Mouse (Mus musculus): ENCODE measurements around the gene Fam71e2. TPM values are rescaled to one million over a fixed set of nuclear protein-coding genes. Genes with fewer than 3 reads are reported as not detected.
A peak's percentile ranks its signal among the peaks of the same experiment; 100 is the strongest.
"Not testable (repeated sequence)": the region's sequence is repeated elsewhere in the genome, so short reads cannot be mapped to it uniquely, and the experiment has no call there.

The Fam71e2 gene
- not detected in 2 replicates for polyA plus RNA-seq (2011; ENCODE audit: insufficient read length, low read depth, missing spikeins)

GRCm38 (mm10) chr7:4771202-4771601 is at the start of gene Fam71e2:
Fam71e2 (minus strand) TSS chr7:4771302.
- Histone ChIP-seq H3K4me1 (ENCODE audit: control insufficient read depth, insufficient read depth, low read length) (no peaks in the 10 kb centered on the region), H3K4me3 (ENCODE audit: insufficient read depth, low read length) (no peak within 1 kb of the TSS), H3K27ac (ENCODE audit: insufficient read depth, low read length) (no peak within 1 kb of the TSS)
- no peak for TF ChIP-seq CTCF (IDR thresholded peaks at IDR 0.05; ENCODE audit: borderline replicate concordance, insufficient read depth, low read length)
- no peak for TF ChIP-seq POLR2A (IDR thresholded peaks at IDR 0.05; ENCODE audit: low read depth, low read length)

GRCm38 (mm10) chr7:4816559-4816958 is 45.5 kb upstream of the Fam71e2 start:
- H3K4me3 ChIP-seq (ENCODE audit: insufficient read depth, low read length): no peak overlapping the region
- H3K4me1 ChIP-seq (ENCODE audit: control insufficient read depth, insufficient read depth, low read length): no peaks in the 10 kb centered on the region
- TF ChIP-seq POLR2A (IDR thresholded peaks at IDR 0.05; ENCODE audit: low read depth, low read length): no peak
- TF ChIP-seq CTCF (IDR thresholded peaks at IDR 0.05; ENCODE audit: borderline replicate concordance, insufficient read depth, low read length): no peak
- no peak overlapping the region for H3K27ac ChIP-seq (ENCODE audit: insufficient read depth, low read length)

GRCm38 (mm10) chr7:4813105-4813791 is 42.1 kb upstream of the Fam71e2 start:
- TF ChIP-seq POLR2A (IDR thresholded peaks at IDR 0.05; ENCODE audit: low read depth, low read length): no peak
- no peak for TF ChIP-seq CTCF (IDR thresholded peaks at IDR 0.05; ENCODE audit: borderline replicate concordance, insufficient read depth, low read length)
- Histone ChIP-seq H3K4me3 (ENCODE audit: insufficient read depth, low read length) (peak overlapping the region; percentile 62), H3K27ac (ENCODE audit: insufficient read depth, low read length) (peak overlapping the region; percentile 53; the same call in 1 of the 2 replicates), H3K4me1 (ENCODE audit: control insufficient read depth, insufficient read depth, low read length) (peaks cover 7% of the 10 kb centered on the region; the same call in 1 of the 2 replicates)

- peak within 1 kb of the TSS; percentile 86 for H3K27ac ChIP-seq (ENCODE audit: insufficient read depth, low read length)
- peak within 1 kb of the TSS; percentile 93 for H3K4me3 ChIP-seq (ENCODE audit: insufficient read depth, low read length)
- H3K4me1 ChIP-seq (ENCODE audit: control insufficient read depth, insufficient read depth, low read length): peaks cover 7% of the 10 kb centered on the region; the same call in 1 of the 2 replicates
- TF ChIP-seq CTCF (IDR thresholded peaks at IDR 0.05; ENCODE audit: borderline replicate concordance, insufficient read depth, low read length): no peak
- TF ChIP-seq POLR2A (IDR thresholded peaks at IDR 0.05; ENCODE audit: low read depth, low read length): peak; percentile 85
These were observed 41.4 kb upstream of the Fam71e2 start, which contains the start of gene Ube2s for GRCm38 (mm10) chr7:4812303-4813104. Ube2s (minus strand) TSS chr7:4812590.

- TF ChIP-seq POLR2A (IDR thresholded peaks at IDR 0.05; ENCODE audit: low read depth, low read length) (0 out of 2 replicates have a peak, but pooled peaks have one; percentile 2), CTCF (IDR thresholded peaks at IDR 0.05; ENCODE audit: borderline replicate concordance, insufficient read depth, low read length) (no peak)
- peaks cover 10% of the 10 kb centered on the region; the same call in 1 of the 2 replicates for H3K4me1 ChIP-seq (ENCODE audit: control insufficient read depth, insufficient read depth, low read length)
- peak overlapping the region; percentile 20 for H3K27ac ChIP-seq (ENCODE audit: insufficient read depth, low read length)
- peak overlapping the region; percentile 93 for H3K4me3 ChIP-seq (ENCODE audit: insufficient read depth, low read length)
These were observed 40.8 kb upstream of the Fam71e2 start for GRCm38 (mm10) chr7:4811842-4812302.

- peaks cover 10% of the 10 kb centered on the region; the same call in 1 of the 2 replicates for H3K4me1 ChIP-seq (ENCODE audit: control insufficient read depth, insufficient read depth, low read length)
- H3K27ac ChIP-seq (ENCODE audit: insufficient read depth, low read length): not testable (repeated sequence)
- peak overlapping the region; percentile 93 for H3K4me3 ChIP-seq (ENCODE audit: insufficient read depth, low read length)
These were observed 40.0 kb upstream of the Fam71e2 start for GRCm38 (mm10) chr7:4811131-4811530.

- TF ChIP-seq POLR2A (IDR thresholded peaks at IDR 0.05; ENCODE audit: low read depth, low read length) (no peak), CTCF (IDR thresholded peaks at IDR 0.05; ENCODE audit: borderline replicate concordance, insufficient read depth, low read length) (no peak)
- no peak overlapping the region for H3K27ac ChIP-seq (ENCODE audit: insufficient read depth, low read length)
- H3K4me1 ChIP-seq (ENCODE audit: control insufficient read depth, insufficient read depth, low read length): peaks cover 10% of the 10 kb centered on the region; the same call in 1 of the 2 replicates
- H3K4me3 ChIP-seq (ENCODE audit: insufficient read depth, low read length): no peak overlapping the region
These were observed 35.6 kb upstream of the Fam71e2 start for GRCm38 (mm10) chr7:4806716-4807115.

- Histone ChIP-seq H3K4me1 (ENCODE audit: control insufficient read depth, insufficient read depth, low read length) (peaks cover 3% of the 10 kb centered on the region; the same call in 1 of the 2 replicates), H3K27ac (ENCODE audit: insufficient read depth, low read length) (no peak overlapping the region), H3K4me3 (ENCODE audit: insufficient read depth, low read length) (no peak overlapping the region)
- TF ChIP-seq POLR2A (IDR thresholded peaks at IDR 0.05; ENCODE audit: low read depth, low read length): no peak
- TF ChIP-seq CTCF (IDR thresholded peaks at IDR 0.05; ENCODE audit: borderline replicate concordance, insufficient read depth, low read length): no peak
These were observed 31.1 kb upstream of the Fam71e2 start for GRCm38 (mm10) chr7:4802247-4802646.

- H3K4me1 ChIP-seq (ENCODE audit: control insufficient read depth, insufficient read depth, low read length): peaks cover 3% of the 10 kb centered on the region
- TF ChIP-seq POLR2A (IDR thresholded peaks at IDR 0.05; ENCODE audit: low read depth, low read length) (peak; percentile 50), CTCF (IDR thresholded peaks at IDR 0.05; ENCODE audit: borderline replicate concordance, insufficient read depth, low read length) (no peak)
- no peak overlapping the region for H3K27ac ChIP-seq (ENCODE audit: insufficient read depth, low read length)
- H3K4me3 ChIP-seq (ENCODE audit: insufficient read depth, low read length): no peak overlapping the region
These were observed 24.8 kb upstream of the Fam71e2 start for GRCm38 (mm10) chr7:4795767-4796433.
